Mouse (Mus musculus): ENCODE measurements around the gene Brd7. TPM values are rescaled to one million over a fixed set of nuclear protein-coding genes. Genes with fewer than 3 reads are reported as not detected.

Gene Brd7
- polyA plus RNA-seq, 1 experiment from 2014 or later, result 88.3 TPM

GRCm38 (mm10) chr8:88286421-88286960 lies 75.5 kb downstream of the Brd7 start:
- H3K4me3 ChIP-seq (ENCODE audit: low read depth, low read length), result no peak overlapping the region
- WGBS, result 94% methylated on average over 14 of the region's 14 CpGs
- no peaks in the 10 kb centered on the region for H3K27me3 ChIP-seq (ENCODE audit: control insufficient read depth, insufficient read depth, low read length)
- no peaks in the 10 kb centered on the region; the same call in 1 of the 2 replicates for H3K4me1 ChIP-seq (ENCODE audit: control insufficient read depth, insufficient read depth, low read length)
- no peak overlapping the region for H3K9ac ChIP-seq (ENCODE audit: low read length)
- H3K27ac ChIP-seq (ENCODE audit: low read depth, low read length), result no peak overlapping the region
- H3K4me2 ChIP-seq (ENCODE audit: low read depth), result no peak overlapping the region
- H3K9me3 ChIP-seq (ENCODE audit: control insufficient read depth, low read length), result no peaks in the 10 kb centered on the region
- DNase-seq (ENCODE audit: low spot score), result no peak
- ATAC-seq (ENCODE audit: insufficient read depth, low FRiP score, low TSS enrichment), result no peak
- H3K36me3 ChIP-seq (ENCODE audit: control insufficient read depth, insufficient read depth, low read length), result no peaks in the 10 kb centered on the region

GRCm38 (mm10) chr8:88285469-88286356 lies 76.3 kb downstream of the Brd7 start:
- Histone ChIP-seq H3K9me3 (ENCODE audit: control insufficient read depth, low read length) (no peaks in the 10 kb centered on the region), H3K36me3 (ENCODE audit: control insufficient read depth, insufficient read depth, low read length) (no peaks in the 10 kb centered on the region), H3K4me2 (ENCODE audit: low read depth) (no peak overlapping the region), H3K4me3 (ENCODE audit: low read depth, low read length) (no peak overlapping the region), H3K9ac (ENCODE audit: low read length) (no peak overlapping the region), H3K27ac (ENCODE audit: low read depth, low read length) (no peak overlapping the region), H3K27me3 (ENCODE audit: control insufficient read depth, insufficient read depth, low read length) (no peaks in the 10 kb centered on the region), H3K4me1 (ENCODE audit: control insufficient read depth, insufficient read depth, low read length) (no peaks in the 10 kb centered on the region; the same call in 1 of the 2 replicates)
- 80% methylated on average over 8 of the region's 8 CpGs for WGBS
- ATAC-seq (ENCODE audit: insufficient read depth, low FRiP score, low TSS enrichment) (no peak), DNase-seq (ENCODE audit: low spot score) (no peak)

- Histone ChIP-seq H3K4me1 (ENCODE audit: control insufficient read depth, insufficient read depth, low read length) (no peaks in the 10 kb centered on the region; the same call in 1 of the 2 replicates), H3K9me3 (ENCODE audit: control insufficient read depth, low read length) (no peaks in the 10 kb centered on the region), H3K4me2 (ENCODE audit: low read depth) (no peak overlapping the region), H3K27ac (ENCODE audit: low read depth, low read length) (no peak overlapping the region), H3K4me3 (ENCODE audit: low read depth, low read length) (no peak overlapping the region), H3K9ac (ENCODE audit: low read length) (no peak overlapping the region), H3K27me3 (ENCODE audit: control insufficient read depth, insufficient read depth, low read length) (no peaks in the 10 kb centered on the region), H3K36me3 (ENCODE audit: control insufficient read depth, insufficient read depth, low read length) (no peaks in the 10 kb centered on the region)
- ATAC-seq (ENCODE audit: insufficient read depth, low FRiP score, low TSS enrichment), result no peak
- DNase-seq (ENCODE audit: low spot score), result no peak
- WGBS, result 62% methylated on average over 7 of the region's 7 CpGs
Measured at GRCm38 (mm10) chr8:88284738-88285137, 77.3 kb downstream of the Brd7 start.

- WGBS, result 74% methylated on average over 13 of the region's 13 CpGs
- no peaks in the 10 kb centered on the region; the same call in 1 of the 2 replicates for H3K4me1 ChIP-seq (ENCODE audit: control insufficient read depth, insufficient read depth, low read length)
- ATAC-seq (ENCODE audit: insufficient read depth, low FRiP score, low TSS enrichment), result no peak
Measured at GRCm38 (mm10) chr8:88283243-88284115, 78.5 kb downstream of the Brd7 start.

GRCm38 (mm10) chr8:88282684-88283083 lies 79.3 kb downstream of the Brd7 start:
- Histone ChIP-seq H3K27me3 (ENCODE audit: control insufficient read depth, insufficient read depth, low read length) (no peaks in the 10 kb centered on the region), H3K9ac (ENCODE audit: low read length) (no peak overlapping the region), H3K4me3 (ENCODE audit: low read depth, low read length) (no peak overlapping the region), H3K36me3 (ENCODE audit: control insufficient read depth, insufficient read depth, low read length) (no peaks in the 10 kb centered on the region), H3K4me2 (ENCODE audit: low read depth) (no peak overlapping the region), H3K27ac (ENCODE audit: low read depth, low read length) (no peak overlapping the region), H3K4me1 (ENCODE audit: control insufficient read depth, insufficient read depth, low read length) (no peaks in the 10 kb centered on the region; the same call in 1 of the 2 replicates), H3K9me3 (ENCODE audit: control insufficient read depth, low read length) (no peaks in the 10 kb centered on the region)
- 47% methylated on average over 8 of the region's 8 CpGs for WGBS
- ATAC-seq (ENCODE audit: insufficient read depth, low FRiP score, low TSS enrichment) (no peak), DNase-seq (ENCODE audit: low spot score) (peak; percentile 34)

More at GRCm38 (mm10) chr8:88283243-88284115, 78.5 kb downstream of the Brd7 start:
- no peak overlapping the region for H3K9ac ChIP-seq (ENCODE audit: low read length)
- no peak overlapping the region for H3K4me2 ChIP-seq (ENCODE audit: low read depth)
- H3K4me3 ChIP-seq (ENCODE audit: low read depth, low read length), result no peak overlapping the region
- no peak overlapping the region for H3K27ac ChIP-seq (ENCODE audit: low read depth, low read length)
- no peak for DNase-seq (ENCODE audit: low spot score)
- H3K9me3 ChIP-seq (ENCODE audit: control insufficient read depth, low read length), result no peaks in the 10 kb centered on the region
- no peaks in the 10 kb centered on the region for H3K27me3 ChIP-seq (ENCODE audit: control insufficient read depth, insufficient read depth, low read length)
- no peaks in the 10 kb centered on the region for H3K36me3 ChIP-seq (ENCODE audit: control insufficient read depth, insufficient read depth, low read length)

Other genes with a start within 250 kb of the Brd7 start
- gene Cnep1r1, start 243.4 kb downstream of the Brd7 start, polyA plus RNA-seq (2014; fragmentation: Nextera tagmentation; extraction: Ambion mirVana), result 30.9 and 37.0 TPM in 2 replicates
- gene Heatr3, start 224.3 kb downstream of the Brd7 start, polyA plus RNA-seq (2014; fragmentation: Nextera tagmentation; extraction: Ambion mirVana), result 47.8 and 54.5 TPM in 2 replicates
- gene Tent4b, start 163.0 kb downstream of the Brd7 start, polyA plus RNA-seq (2014; fragmentation: Nextera tagmentation; extraction: Ambion mirVana), result 11.1 and 11.2 TPM in 2 replicates
- gene Adcy7, start 89.8 kb downstream of the Brd7 start, polyA plus RNA-seq (2014; fragmentation: Nextera tagmentation; extraction: Ambion mirVana), result 2.0 and 2.3 TPM in 2 replicates
- 64.7 and 68.7 TPM in 2 replicates for gene Nkd1, start 159.2 kb upstream of the Brd7 start, polyA plus RNA-seq (2014; fragmentation: Nextera tagmentation; extraction: Ambion mirVana)

Data from neural tube, embryonic 11.5 days (tissue).